Mouse (Mus musculus) small intestine, adult 2 months (tissue): Measurements from ENCODE around the gene Mmgt2. TPM values are rescaled to one million over a fixed set of nuclear protein-coding genes. Genes with fewer than 3 reads are reported as not detected.

Experiments used
- H3K27ac ChIP-seq: fragments of 200-500 bp; 2 replicates; pipeline ENCODE4 v1.5.1; 2012; ENCODE audit warnings: low read depth, low read length, control low read depth, inconsistent platforms; ENCODE audit not compliant: insufficient read depth
- H3K27me3 ChIP-seq: fragments of 200-500 bp; 2 replicates; pipeline ENCODE4 v1.6.1; 2012; ENCODE audit warnings: mild to moderate bottlenecking, moderate library complexity, low read length, inconsistent platforms; ENCODE audit not compliant: control insufficient read depth, insufficient read depth
- H3K36me3 ChIP-seq: fragments of 200-500 bp; 2 replicates; pipeline ENCODE4 v1.6.1; 2012; ENCODE audit warnings: mild to moderate bottlenecking, low read length, control low read depth, inconsistent platforms; ENCODE audit not compliant: control insufficient read depth, insufficient read depth
- H3K4me1 ChIP-seq: fragments of 200-500 bp; 2 replicates; pipeline ENCODE4 v1.6.1; 2012; ENCODE audit warnings: low read length, inconsistent platforms, mixed read lengths; ENCODE audit not compliant: control insufficient read depth, insufficient read depth, insufficient read length
- H3K4me3 ChIP-seq: fragments of 200-500 bp; 2 replicates; pipeline ENCODE4 v1.5.1; 2012; ENCODE audit warnings: low read depth, mild to moderate bottlenecking, control low read depth, inconsistent platforms, low read length, moderate library complexity
- CTCF ChIP-seq: fragments of 200-500 bp; IDR thresholded peaks from 2 replicates; pipeline ENCODE4 v1.5.1; 2012; ENCODE audit warnings: low read depth, mild to moderate bottlenecking, control low read depth, inconsistent platforms, low read length, moderate library complexity, mixed read lengths; ENCODE audit not compliant: insufficient replicate concordance, insufficient read length; ENCODE audit errors: extremely low read depth
- POLR2A ChIP-seq: fragments of 200-500 bp; IDR thresholded peaks from 2 replicates; pipeline ENCODE4 v1.6.1; 2012; ENCODE audit warnings: low read depth, mild to moderate bottlenecking, control low read depth, inconsistent platforms, low read length, moderate library complexity
- WGBS: fragments of 180-500 bp; shearing (Covaris S2); methylation state at CpG from one replicate; pipeline ENCODE4 v1.1.7; 2018; 5-methylcytosine and 5-hydroxymethylcytosine counted together
- polyA plus RNA-seq: library from polyadenylated mRNA; depleted of rRNA; stranded (reverse); fragments of >200 nt; gene quantifications from 2 replicates; pipeline ENCODE4 v1.2.3, GENCODE M21; 2012

Mmgt2 gene
- polyA plus RNA-seq, 1 experiment: 26.4 TPM

DNA sequence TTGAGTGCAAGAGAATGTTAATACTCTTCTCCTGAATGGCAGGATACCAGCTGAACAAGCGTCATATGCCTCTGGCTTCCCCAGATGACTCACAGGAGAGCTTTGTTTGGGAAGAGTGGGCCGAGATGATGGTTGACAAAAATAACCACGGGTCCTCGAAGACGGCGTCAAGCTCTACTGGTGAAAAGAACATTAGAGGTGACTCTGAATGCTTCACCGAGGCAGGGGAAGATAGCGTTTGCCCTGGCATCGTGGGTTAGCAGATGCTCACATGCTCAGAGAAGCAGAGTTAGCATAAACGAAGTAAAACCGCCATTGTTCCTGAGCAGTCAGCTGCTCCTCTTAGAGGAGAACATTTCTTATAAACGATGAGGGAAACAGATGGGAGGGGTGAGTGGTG lies 21.0 kb downstream of the Mmgt2 start:
- Histone ChIP-seq H3K4me3 (no peak overlapping the region), H3K27ac (no peak overlapping the region), H3K4me1 (peaks cover 2% of the 10 kb centered on the region; the same call in 1 of the 2 replicates), H3K27me3 (no peaks in the 10 kb centered on the region), H3K36me3 (peaks cover 12% of the 10 kb centered on the region)
- WGBS: 47% methylated on average over 12 of the region's 12 CpGs
- TF ChIP-seq POLR2A: no peak
- TF ChIP-seq CTCF: no peak

DNA sequence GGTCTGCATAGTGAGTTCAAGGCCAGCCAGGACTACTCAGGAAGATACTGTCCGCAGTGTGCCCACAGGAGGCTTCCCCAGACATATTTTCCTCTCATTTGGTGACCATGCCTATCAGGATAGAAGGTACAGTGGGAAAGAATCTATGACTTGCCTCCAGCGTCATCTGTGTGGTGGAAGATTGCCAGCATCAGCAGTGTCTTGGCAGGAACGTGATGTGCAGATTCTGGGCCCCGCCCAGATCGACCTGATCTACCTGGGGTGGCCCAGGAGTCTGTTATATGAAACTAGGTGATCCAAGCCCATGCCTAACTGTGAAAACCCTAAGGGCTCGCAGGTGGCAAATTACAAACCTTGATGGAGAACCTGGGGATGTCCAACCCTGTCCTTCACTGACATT lies 21.5 kb downstream of the Mmgt2 start:
- TF ChIP-seq CTCF: no peak
- no peak for TF ChIP-seq POLR2A
- 32% methylated on average over 6 of the region's 6 CpGs for WGBS
- Histone ChIP-seq H3K27ac (no peak overlapping the region), H3K27me3 (no peaks in the 10 kb centered on the region), H3K36me3 (peaks cover 7% of the 10 kb centered on the region), H3K4me3 (no peak overlapping the region), H3K4me1 (peaks cover 2% of the 10 kb centered on the region; the same call in 1 of the 2 replicates)

DNA sequence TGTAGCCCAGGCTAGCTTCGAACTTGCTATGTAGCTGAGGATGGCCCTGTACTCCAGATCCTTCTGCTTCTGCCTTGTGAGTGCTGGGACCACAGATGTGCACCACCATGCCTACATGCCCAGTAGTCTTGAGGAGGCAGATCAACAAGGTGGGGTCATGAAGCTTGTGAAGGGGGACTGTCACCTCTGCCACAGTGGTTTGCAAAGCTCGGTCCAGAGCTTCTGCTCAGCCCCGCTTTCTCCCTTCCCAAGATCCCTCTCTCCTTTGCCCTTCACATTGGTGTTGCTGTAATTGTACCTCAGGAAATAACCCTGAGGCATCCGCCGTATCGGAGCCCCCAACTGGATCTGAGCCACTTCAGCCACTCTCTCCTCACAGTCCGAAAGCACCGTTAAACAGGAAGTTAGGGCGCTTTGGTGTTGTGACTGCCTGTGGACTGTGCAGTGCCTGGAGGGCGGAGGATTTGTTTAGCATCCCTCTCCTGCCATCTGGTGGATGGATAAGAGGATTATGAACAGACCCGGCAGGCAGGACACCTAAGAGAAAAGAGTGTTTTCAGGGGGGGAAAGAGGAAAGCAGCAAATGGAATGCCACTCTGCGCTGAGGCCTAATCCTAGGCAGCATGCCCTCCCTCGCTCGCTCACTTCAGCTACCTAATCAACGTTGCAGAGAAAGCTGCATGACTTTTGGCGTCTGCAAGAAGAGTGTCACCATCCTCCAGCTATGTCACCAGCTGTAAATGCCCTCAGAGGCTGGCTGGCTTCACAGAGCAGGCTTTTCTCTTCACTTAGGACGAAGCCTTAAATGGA lies 27.2 kb downstream of the Mmgt2 start:
- WGBS: 22% methylated on average over 17 of the region's 17 CpGs
- Histone ChIP-seq H3K27ac (no peak overlapping the region), H3K4me3 (peak overlapping the region; percentile 7; the same call in 1 of the 2 replicates), H3K36me3 (no peaks in the 10 kb centered on the region), H3K4me1 (no peaks in the 10 kb centered on the region), H3K27me3 (no peaks in the 10 kb centered on the region)
- peak; percentile 78; the same call in 1 of the 2 replicates for TF ChIP-seq CTCF
- no peak for TF ChIP-seq POLR2A

DNA sequence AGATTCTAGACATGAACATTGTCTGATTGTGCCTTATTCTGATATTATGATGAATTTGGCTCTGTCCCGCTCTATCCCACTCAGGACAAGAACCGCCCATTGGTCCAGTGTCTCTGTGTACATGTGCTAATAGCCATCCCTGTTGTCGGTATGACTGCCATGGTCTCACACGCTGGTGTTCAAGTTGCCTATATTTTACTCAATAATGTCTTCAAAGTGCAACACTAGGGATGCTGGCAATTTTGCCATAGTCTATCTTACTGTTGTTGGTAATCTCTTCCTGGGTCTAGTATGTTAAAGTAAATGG lies 27.8 kb downstream of the Mmgt2 start:
- WGBS: 86% methylated on average over 4 of the region's 4 CpGs
- H3K36me3 ChIP-seq: no peaks in the 10 kb centered on the region
- no peak for TF ChIP-seq CTCF
- no peak for TF ChIP-seq POLR2A

DNA sequence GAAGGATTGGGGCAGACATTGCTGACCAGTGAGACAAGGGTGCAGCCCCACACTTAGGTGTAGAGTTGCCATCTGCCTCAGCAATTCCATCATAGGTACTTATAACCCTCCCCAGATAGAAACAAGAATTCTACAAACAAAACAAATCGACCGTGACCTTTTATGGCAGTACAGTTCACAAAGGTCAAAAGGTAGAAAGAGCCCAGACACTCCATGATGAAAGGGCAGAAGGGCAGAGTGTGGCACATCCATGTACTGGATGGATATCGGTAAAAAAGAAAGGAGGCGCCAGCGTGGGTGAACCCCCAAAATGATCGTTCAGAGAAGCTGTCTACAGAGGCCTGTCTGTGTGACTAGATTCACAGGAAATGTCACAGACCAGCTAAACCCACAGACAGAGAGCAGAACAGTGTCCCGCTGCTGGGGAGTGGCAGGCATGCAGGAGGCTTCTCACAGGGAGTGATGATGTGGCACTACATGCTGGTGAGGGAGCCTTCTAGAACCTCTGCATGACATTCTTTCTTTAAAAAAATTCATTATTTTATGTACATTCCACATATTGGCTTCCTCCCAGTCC lies 30.4 kb downstream of the Mmgt2 start:
- no peak overlapping the region for H3K4me3 ChIP-seq
- H3K4me1 ChIP-seq: no peaks in the 10 kb centered on the region
- H3K36me3 ChIP-seq: no peaks in the 10 kb centered on the region
- no peaks in the 10 kb centered on the region for H3K27me3 ChIP-seq
- TF ChIP-seq CTCF (no peak), POLR2A (no peak)
- no peak overlapping the region for H3K27ac ChIP-seq
- WGBS: 73% methylated on average over 7 of the region's 7 CpGs

More for the DNA sequence above, 27.8 kb downstream of the Mmgt2 start:
- Histone ChIP-seq H3K4me3 (no peak overlapping the region), H3K27ac (no peak overlapping the region), H3K27me3 (no peaks in the 10 kb centered on the region), H3K4me1 (no peaks in the 10 kb centered on the region)

DNA sequence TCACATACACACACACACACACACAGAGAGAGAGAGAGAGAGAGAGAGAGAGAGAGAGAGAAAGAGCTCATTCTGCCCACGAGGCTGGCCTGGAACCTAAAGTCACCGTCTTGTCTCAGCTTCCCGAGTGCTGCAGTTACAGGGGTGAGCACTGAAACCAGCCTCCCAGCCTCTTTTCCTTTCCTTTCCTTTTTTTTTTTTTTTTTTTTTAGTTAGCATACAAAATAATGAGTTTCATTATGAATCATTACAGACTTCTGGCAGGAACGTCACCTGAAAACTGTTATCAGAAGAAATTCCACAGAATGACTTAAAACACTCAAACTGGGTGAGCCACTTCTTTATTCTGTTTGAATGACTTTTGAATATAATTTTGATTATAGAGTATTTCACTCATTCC lies 31.5 kb downstream of the Mmgt2 start:
- no peaks in the 10 kb centered on the region for H3K27me3 ChIP-seq
- H3K36me3 ChIP-seq: no peaks in the 10 kb centered on the region
- no peak overlapping the region for H3K27ac ChIP-seq
- WGBS: 73% methylated on average over 4 of the region's 4 CpGs
- H3K4me1 ChIP-seq: no peaks in the 10 kb centered on the region
- TF ChIP-seq POLR2A (no peak), CTCF (no peak)
- H3K4me3 ChIP-seq: no peak overlapping the region

DNA sequence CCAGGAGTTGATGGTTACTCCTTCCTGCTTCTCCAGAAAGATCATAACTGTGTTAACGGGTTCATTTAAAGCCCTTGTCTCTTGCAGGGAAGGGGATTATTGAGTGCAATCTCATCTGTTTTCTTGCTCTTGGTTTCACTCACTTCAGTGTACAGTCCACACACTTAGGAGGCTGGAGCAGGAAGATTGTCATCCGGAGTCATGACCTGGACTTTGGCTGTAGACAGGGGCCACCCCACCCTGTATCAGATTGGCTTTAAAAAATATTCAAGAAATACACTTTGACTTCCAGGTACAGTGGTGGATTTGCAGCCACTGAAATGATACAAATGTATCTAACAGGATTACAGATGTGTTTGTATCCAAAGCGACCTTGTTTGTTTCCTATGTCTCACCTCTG lies 43.1 kb downstream of the Mmgt2 start:
- Histone ChIP-seq H3K27ac (no peak overlapping the region), H3K4me3 (no peak overlapping the region)
- whole genome bisulfite sequencing: 48% methylated on average over 3 of the region's 3 CpGs

More for the DNA sequence above, 43.1 kb downstream of the Mmgt2 start:
- TF ChIP-seq POLR2A: no peak
- TF ChIP-seq CTCF: no peak
- H3K27me3 ChIP-seq: no peaks in the 10 kb centered on the region
- no peaks in the 10 kb centered on the region for H3K36me3 ChIP-seq
- peaks cover 5% of the 10 kb centered on the region; the same call in 1 of the 2 replicates for H3K4me1 ChIP-seq
